Mouse (Mus musculus): ENCODE data around the gene Impg1. TPM values are rescaled to one million over a fixed set of nuclear protein-coding genes. Genes with fewer than 3 reads are reported as not detected.

The Impg1 gene
- polyA plus RNA-seq, 1 experiment, result not detected

- no peak for TF ChIP-seq CTCF (IDR thresholded peaks at IDR 0.05; ENCODE audit: control insufficient read depth, insufficient read depth, low read length)
- TF ChIP-seq POLR2A (IDR thresholded peaks at IDR 0.05; ENCODE audit: borderline replicate concordance, control insufficient read depth, low read depth, low read length), result no peak
- Histone ChIP-seq H3K4me3 (replicated peaks; ENCODE audit: control insufficient read depth, low read depth, low read length) (no peak overlapping the region), H3K27ac (ENCODE audit: control insufficient read depth, insufficient read depth, low read depth, low read length, poor library complexity) (no peak overlapping the region), H3K4me1 (ENCODE audit: control insufficient read depth, insufficient read depth, low read length) (no peaks in the 10 kb centered on the region; the same call in 1 of the 2 replicates)
- 22% methylated on average over 2 of the region's 2 CpGs for WGBS
Measured at GRCm38 (mm10) chr9:80367520-80368204, 97.6 kb downstream of the Impg1 start.

DNA sequence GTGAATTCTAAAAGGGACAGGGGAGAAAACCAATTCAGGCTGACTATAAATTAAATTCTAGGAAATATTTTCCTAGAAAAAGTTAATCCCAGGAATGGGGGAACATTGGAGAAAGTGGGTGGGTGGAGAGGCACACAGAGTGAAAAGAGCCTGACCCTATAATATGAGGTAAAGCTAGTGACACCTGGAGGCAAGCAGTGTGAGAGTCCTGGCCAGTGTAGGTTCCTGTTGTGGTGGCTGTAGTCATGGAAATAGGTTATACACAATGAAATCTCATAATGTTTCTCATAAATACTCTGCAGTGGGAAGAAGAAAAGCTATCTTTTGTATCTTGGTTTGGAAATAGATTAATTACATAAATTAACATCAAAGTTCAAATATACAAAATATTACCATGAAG is 105.2 kb downstream of the Impg1 start:
- H3K4me1 ChIP-seq (ENCODE audit: control insufficient read depth, insufficient read depth, low read length), result no peaks in the 10 kb centered on the region
- TF ChIP-seq CTCF (IDR thresholded peaks at IDR 0.05; ENCODE audit: control insufficient read depth, insufficient read depth, low read length), result no peak

GRCm38 (mm10) chr9:80351678-80352331 is 113.5 kb downstream of the Impg1 start:
- H3K27ac ChIP-seq (ENCODE audit: control insufficient read depth, insufficient read depth, low read depth, low read length, poor library complexity), result no peak overlapping the region
- WGBS, result 80% methylated on average over 20 of the region's 20 CpGs
- no peaks in the 10 kb centered on the region for H3K4me1 ChIP-seq (ENCODE audit: control insufficient read depth, insufficient read depth, low read length)
- TF ChIP-seq POLR2A (IDR thresholded peaks at IDR 0.05; ENCODE audit: borderline replicate concordance, control insufficient read depth, low read depth, low read length), result no peak
- no peak for TF ChIP-seq CTCF (IDR thresholded peaks at IDR 0.05; ENCODE audit: control insufficient read depth, insufficient read depth, low read length)
- H3K4me3 ChIP-seq (replicated peaks; ENCODE audit: control insufficient read depth, low read depth, low read length), result no peak overlapping the region

More for the DNA sequence above, 105.2 kb downstream of the Impg1 start:
- no peak overlapping the region for H3K27ac ChIP-seq (ENCODE audit: control insufficient read depth, insufficient read depth, low read depth, low read length, poor library complexity)
- no peak overlapping the region for H3K4me3 ChIP-seq (replicated peaks; ENCODE audit: control insufficient read depth, low read depth, low read length)

DNA sequence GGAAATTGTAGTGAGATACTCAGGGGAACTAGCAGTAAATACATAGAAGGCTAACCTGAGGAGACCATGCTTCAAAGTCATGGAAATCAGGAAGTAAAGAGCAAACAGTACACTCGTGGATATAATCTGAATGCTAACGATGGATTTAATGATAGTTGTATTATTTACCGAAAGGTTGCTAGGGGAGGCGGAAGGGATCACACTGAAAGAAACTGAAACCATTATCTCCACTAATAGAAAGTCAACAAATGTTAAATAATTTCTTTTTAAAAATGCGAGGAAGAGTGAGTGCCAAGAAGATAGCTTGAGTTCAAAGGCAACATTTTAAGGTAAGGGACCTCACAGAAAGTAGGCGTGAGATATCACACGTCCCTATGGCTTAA is 114.0 kb downstream of the Impg1 start:
- no peak overlapping the region for H3K27ac ChIP-seq (ENCODE audit: control insufficient read depth, insufficient read depth, low read depth, low read length, poor library complexity)
- H3K4me3 ChIP-seq (replicated peaks; ENCODE audit: control insufficient read depth, low read depth, low read length), result no peak overlapping the region
- 80% methylated on average over 7 of the region's 7 CpGs for WGBS
- no peak for TF ChIP-seq POLR2A (IDR thresholded peaks at IDR 0.05; ENCODE audit: borderline replicate concordance, control insufficient read depth, low read depth, low read length)
- TF ChIP-seq CTCF (IDR thresholded peaks at IDR 0.05; ENCODE audit: control insufficient read depth, insufficient read depth, low read length), result no peak
- H3K4me1 ChIP-seq (ENCODE audit: control insufficient read depth, insufficient read depth, low read length), result no peaks in the 10 kb centered on the region

DNA sequence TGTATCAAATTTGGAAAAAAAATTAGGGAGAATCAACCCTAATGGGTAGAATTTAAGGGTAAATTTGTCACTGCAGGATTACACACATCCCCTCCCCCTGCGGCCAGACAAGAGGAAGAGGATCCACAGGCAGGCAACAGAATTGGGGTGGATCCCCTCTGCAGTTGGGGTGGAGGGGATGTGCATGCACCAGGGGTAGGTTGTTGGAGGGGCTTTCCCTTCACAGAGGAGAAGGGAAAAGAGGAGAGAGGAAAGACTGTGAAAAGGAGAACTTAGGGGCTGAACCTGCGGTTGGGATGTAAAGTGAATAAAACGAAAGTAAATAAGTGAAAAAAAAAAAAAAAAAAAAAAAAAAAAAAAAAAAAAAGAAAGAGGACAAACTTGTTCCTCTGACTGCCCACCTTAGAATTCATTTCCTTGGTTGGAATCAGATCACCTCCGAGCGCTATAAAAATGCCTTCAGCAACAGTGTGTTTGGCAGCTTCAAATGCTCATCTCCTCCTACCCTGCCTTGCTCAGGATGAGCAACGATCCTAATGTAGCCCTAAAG is 120.8 kb downstream of the Impg1 start:
- H3K27ac ChIP-seq (ENCODE audit: control insufficient read depth, insufficient read depth, low read depth, low read length, poor library complexity), result no peak overlapping the region
- TF ChIP-seq CTCF (IDR thresholded peaks at IDR 0.05; ENCODE audit: control insufficient read depth, insufficient read depth, low read length) (no peak), POLR2A (IDR thresholded peaks at IDR 0.05; ENCODE audit: borderline replicate concordance, control insufficient read depth, low read depth, low read length) (no peak)
- WGBS, result 9% methylated on average over 6 of the region's 6 CpGs
- no peak overlapping the region for H3K4me3 ChIP-seq (replicated peaks; ENCODE audit: control insufficient read depth, low read depth, low read length)
- H3K4me1 ChIP-seq (ENCODE audit: control insufficient read depth, insufficient read depth, low read length), result no peaks in the 10 kb centered on the region

GRCm38 (mm10) chr9:80342520-80342919 is 122.8 kb downstream of the Impg1 start:
- no peak for TF ChIP-seq POLR2A (IDR thresholded peaks at IDR 0.05; ENCODE audit: borderline replicate concordance, control insufficient read depth, low read depth, low read length)
- TF ChIP-seq CTCF (IDR thresholded peaks at IDR 0.05; ENCODE audit: control insufficient read depth, insufficient read depth, low read length), result no peak
- Histone ChIP-seq H3K4me1 (ENCODE audit: control insufficient read depth, insufficient read depth, low read length) (no peaks in the 10 kb centered on the region), H3K4me3 (replicated peaks; ENCODE audit: control insufficient read depth, low read depth, low read length) (no peak overlapping the region), H3K27ac (ENCODE audit: control insufficient read depth, insufficient read depth, low read depth, low read length, poor library complexity) (no peak overlapping the region)
- WGBS, result 58% methylated on average over 6 of the region's 6 CpGs

DNA sequence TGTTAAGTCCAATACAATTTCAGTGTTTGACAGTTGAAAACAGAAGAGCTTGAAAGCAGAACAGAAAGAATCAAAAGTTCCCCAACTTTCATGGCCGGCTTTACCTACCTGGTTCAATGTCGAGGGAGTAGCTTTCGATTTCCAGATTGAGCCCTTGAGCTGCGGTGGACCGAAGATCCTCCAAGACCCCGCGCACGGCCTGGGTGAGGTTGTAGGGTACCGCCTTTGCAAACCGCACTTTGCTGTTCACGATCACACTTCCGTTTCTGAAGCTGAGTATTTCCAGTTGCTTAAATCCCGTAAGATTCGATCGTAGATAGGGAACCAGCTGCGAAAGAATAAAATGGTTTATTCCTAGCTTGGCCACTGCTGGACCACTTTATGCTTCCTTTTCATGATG is 123.5 kb downstream of the Impg1 start:
- Histone ChIP-seq H3K27ac (ENCODE audit: control insufficient read depth, insufficient read depth, low read depth, low read length, poor library complexity) (no peak overlapping the region), H3K4me3 (replicated peaks; ENCODE audit: control insufficient read depth, low read depth, low read length) (no peak overlapping the region), H3K4me1 (ENCODE audit: control insufficient read depth, insufficient read depth, low read length) (no peaks in the 10 kb centered on the region)
- no peak for TF ChIP-seq CTCF (IDR thresholded peaks at IDR 0.05; ENCODE audit: control insufficient read depth, insufficient read depth, low read length)
- no peak for TF ChIP-seq POLR2A (IDR thresholded peaks at IDR 0.05; ENCODE audit: borderline replicate concordance, control insufficient read depth, low read depth, low read length)
- WGBS, result 81% methylated on average over 16 of the region's 16 CpGs

- Histone ChIP-seq H3K4me1 (ENCODE audit: control insufficient read depth, insufficient read depth, low read length) (no peaks in the 10 kb centered on the region), H3K27ac (ENCODE audit: control insufficient read depth, insufficient read depth, low read depth, low read length, poor library complexity) (no peak overlapping the region), H3K4me3 (replicated peaks; ENCODE audit: control insufficient read depth, low read depth, low read length) (no peak overlapping the region)
- WGBS, result 81% methylated on average over 1 of the region's 1 CpGs
- TF ChIP-seq POLR2A (IDR thresholded peaks at IDR 0.05; ENCODE audit: borderline replicate concordance, control insufficient read depth, low read depth, low read length) (no peak), CTCF (IDR thresholded peaks at IDR 0.05; ENCODE audit: control insufficient read depth, insufficient read depth, low read length) (no peak)
Measured at GRCm38 (mm10) chr9:80340927-80341326, 124.4 kb downstream of the Impg1 start.

Measured in bone marrow, adult 2 months (tissue).